Mouse (Mus musculus) cerebellum, adult 2 months (tissue): ENCODE results near the gene Gmppa.

Source experiments
- CTCF ChIP-seq: fragments of 200-500 bp; IDR thresholded peaks from 2 replicates; pipeline ENCODE4 v1.5.1; 2011; ENCODE audit warnings: low read depth, mild to moderate bottlenecking, control low read depth, low read length, moderate library complexity, borderline replicate concordance; ENCODE audit not compliant: insufficient read depth
- POLR2A ChIP-seq: fragments of 200-500 bp; IDR thresholded peaks from 2 replicates; pipeline ENCODE4 v1.6.1; 2011; ENCODE audit warnings: low read length, control low read depth, borderline replicate concordance; ENCODE audit not compliant: insufficient read depth

DNA sequence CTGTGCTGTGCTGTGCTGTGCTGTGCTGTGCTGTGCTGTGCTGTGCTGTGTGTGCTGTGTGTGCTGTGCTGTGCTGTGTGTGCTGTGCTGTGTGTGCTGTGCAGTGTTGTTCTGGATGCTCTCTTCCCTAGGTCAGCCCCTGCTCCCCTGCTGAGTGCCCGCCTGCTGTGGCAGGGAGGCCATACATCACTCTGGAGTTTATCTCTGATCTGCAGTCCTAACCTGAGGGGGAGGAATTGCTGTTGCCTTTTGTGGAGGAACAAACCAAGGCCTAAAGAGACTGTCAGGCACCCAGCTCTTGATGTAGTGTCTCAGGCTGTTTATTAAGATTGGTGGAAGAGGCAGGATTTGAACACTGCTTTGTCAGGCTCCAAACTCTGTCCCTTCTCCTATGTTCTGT lies 26.9 kb downstream of the Gmppa start:
- TF ChIP-seq CTCF (no peak), POLR2A (no peak)
